Mouse (Mus musculus) hindbrain, embryonic 11.5 days (tissue): Measurements from ENCODE around the gene Pcgf1. TPM values are rescaled to one million over a fixed set of nuclear protein-coding genes. Genes with fewer than 3 reads are reported as not detected.

ENCODE experiments used
- ATAC-seq: fragments of 200-750 bp; cut with Nextera tagmentation; 2 replicates; pipeline ENCODE4 v1.8.0; 2017; ENCODE audit warnings: mild to moderate bottlenecking, moderate TSS enrichment, moderate library complexity; ENCODE audit not compliant: low FRiP score
- DNase-seq: peaks from one replicate; pipeline ENCODE4 v3.0.0-alpha.2; 2015; ENCODE audit warnings: low spot score
- H3K27ac ChIP-seq: fragments of 300-500 bp; sonication (generic); 2 replicates; pipeline ENCODE4 v1.5.1; 2014; ENCODE audit warnings: mild to moderate bottlenecking, low read depth, low read length
- H3K27me3 ChIP-seq: fragments of 300-500 bp; sonication (generic); 2 replicates; pipeline ENCODE4 v1.6.1; 2014; ENCODE audit warnings: mild to moderate bottlenecking, low read length, moderate library complexity, mixed read lengths; ENCODE audit not compliant: control insufficient read depth, insufficient read depth
- H3K36me3 ChIP-seq: fragments of 300-500 bp; sonication (generic); 2 replicates; pipeline ENCODE4 v1.6.1; 2014; ENCODE audit warnings: mild to moderate bottlenecking, low read length, moderate library complexity, mixed read lengths; ENCODE audit not compliant: control insufficient read depth, insufficient read depth
- H3K4me1 ChIP-seq: fragments of 300-500 bp; sonication (generic); replicated peaks from 2 replicates; pipeline ENCODE4 v1.6.1; 2014; ENCODE audit warnings: low read length, mixed read lengths; ENCODE audit not compliant: control insufficient read depth, insufficient read depth
- H3K4me2 ChIP-seq: fragments of 300-500 bp; sonication (generic); replicated peaks from 2 replicates; pipeline ENCODE4 v1.6.1; 2014; ENCODE audit warnings: mild to moderate bottlenecking, low read depth, low read length
- H3K4me3 ChIP-seq: fragments of 300-500 bp; sonication (generic); 2 replicates; pipeline ENCODE4 v1.5.1; 2014; ENCODE audit warnings: low read depth, low read length
- H3K9ac ChIP-seq: fragments of 300-500 bp; sonication (generic); 2 replicates; pipeline ENCODE4 v1.6.1; 2014; ENCODE audit warnings: low read depth, low read length
- H3K9me3 ChIP-seq: fragments of 300-500 bp; sonication (generic); 2 replicates; pipeline ENCODE4 v1.6.1; 2016; ENCODE audit warnings: low read length; ENCODE audit not compliant: control insufficient read depth
- WGBS: fragments of 180-500 bp; shearing (Covaris S2); extraction: QIAGEN DNeasy Blood & Tissue Kit; methylation state at CpG from one replicate; pipeline ENCODE4 v1.1.7; 2014; 5-methylcytosine and 5-hydroxymethylcytosine counted together
- polyA plus RNA-seq: library from polyadenylated mRNA; unstranded; fragments of >200 nt; fragmentation: Nextera tagmentation; extraction: Ambion mirVana; gene quantifications from 2 replicates; pipeline ENCODE4 v1.2.1, GENCODE M21; 2014

The Pcgf1 gene
- polyA plus RNA-seq, 1 experiment from 2014 or later = 38.1 TPM

DNA sequence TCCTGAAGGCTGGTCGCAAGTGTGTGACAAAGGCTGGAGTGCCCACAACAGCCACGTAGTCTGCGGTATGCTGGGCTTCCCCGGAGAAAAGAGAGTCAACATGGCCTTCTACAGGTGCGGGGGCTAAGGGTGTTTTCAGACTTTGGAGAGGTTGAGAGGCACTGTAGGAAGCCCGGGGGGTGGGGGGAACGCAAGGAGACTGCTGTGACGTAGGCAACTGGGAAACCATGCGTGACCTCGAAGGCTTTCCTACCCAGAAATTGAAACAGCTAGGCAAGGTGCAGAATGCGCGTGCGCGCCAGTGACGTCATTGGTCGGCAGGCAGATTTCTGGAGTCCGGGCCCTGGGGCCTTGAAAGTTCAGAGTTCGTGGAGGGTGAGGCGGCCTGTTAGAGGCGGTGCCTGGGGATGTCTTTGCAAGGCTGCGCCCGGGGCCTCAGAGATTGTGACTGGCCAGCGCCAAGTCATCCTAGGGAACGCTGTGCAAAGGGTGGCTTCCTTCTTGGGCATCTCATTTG lies 39.1 kb upstream of the Pcgf1 start:
- Histone ChIP-seq H3K4me2 (peak overlapping the region; percentile 53), H3K27ac (no peak overlapping the region), H3K4me1 (peaks cover 6% of the 10 kb centered on the region), H3K9ac (peak overlapping the region; percentile 40), H3K9me3 (no peaks in the 10 kb centered on the region), H3K4me3 (peak overlapping the region; percentile 7; the same call in 1 of the 2 replicates), H3K36me3 (no peaks in the 10 kb centered on the region), H3K27me3 (0 out of 2 replicates have a peak, but pooled peaks cover 5% of the 10 kb centered on the region)
- ATAC-seq (peak; percentile 62), DNase-seq (peak; percentile 92)
- 9% methylated on average over 24 of the region's 24 CpGs for WGBS

DNA sequence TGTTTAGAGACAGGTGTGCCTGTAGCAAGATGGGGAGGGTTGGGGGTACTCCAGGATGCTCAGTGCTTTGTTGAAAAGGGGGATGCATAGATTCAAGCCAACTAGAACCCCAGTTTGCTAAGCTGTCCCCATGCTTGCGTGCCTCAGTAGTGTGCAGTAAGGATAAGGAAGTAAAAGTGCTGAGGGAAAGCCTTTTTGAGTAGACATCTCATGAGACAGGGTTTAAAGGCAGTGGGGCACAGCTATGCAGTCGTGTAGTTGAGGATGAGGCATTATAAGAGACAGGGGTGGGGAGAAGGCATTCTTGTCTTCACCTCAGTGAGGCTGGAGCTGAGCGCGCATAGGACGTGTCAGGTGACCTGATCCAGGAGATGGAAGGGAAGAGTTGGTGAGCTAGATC lies 37.1 kb upstream of the Pcgf1 start:
- no peak overlapping the region for H3K27ac ChIP-seq
- H3K4me2 ChIP-seq = no peak overlapping the region
- WGBS = 78% methylated on average over 5 of the region's 5 CpGs
- no peak overlapping the region for H3K9ac ChIP-seq
- no peak overlapping the region for H3K4me3 ChIP-seq
- no peak for ATAC-seq
- no peaks in the 10 kb centered on the region for H3K9me3 ChIP-seq
- no peaks in the 10 kb centered on the region for H3K36me3 ChIP-seq
- H3K27me3 ChIP-seq = no peaks in the 10 kb centered on the region
- H3K4me1 ChIP-seq = peaks cover 5% of the 10 kb centered on the region
- DNase-seq = no peak

- ATAC-seq (no peak), DNase-seq (no peak)
- Histone ChIP-seq H3K4me2 (no peak overlapping the region), H3K4me3 (no peak overlapping the region), H3K4me1 (peaks cover 3% of the 10 kb centered on the region; the same call in 1 of the 2 replicates), H3K36me3 (no peaks in the 10 kb centered on the region), H3K27ac (no peak overlapping the region), H3K9me3 (no peaks in the 10 kb centered on the region), H3K27me3 (no peaks in the 10 kb centered on the region), H3K9ac (no peak overlapping the region)
- 67% methylated on average over 6 of the region's 6 CpGs for WGBS
Measured at GRCm38 (mm10) chr6:83043561-83043960, 34.1 kb upstream of the Pcgf1 start.

DNA sequence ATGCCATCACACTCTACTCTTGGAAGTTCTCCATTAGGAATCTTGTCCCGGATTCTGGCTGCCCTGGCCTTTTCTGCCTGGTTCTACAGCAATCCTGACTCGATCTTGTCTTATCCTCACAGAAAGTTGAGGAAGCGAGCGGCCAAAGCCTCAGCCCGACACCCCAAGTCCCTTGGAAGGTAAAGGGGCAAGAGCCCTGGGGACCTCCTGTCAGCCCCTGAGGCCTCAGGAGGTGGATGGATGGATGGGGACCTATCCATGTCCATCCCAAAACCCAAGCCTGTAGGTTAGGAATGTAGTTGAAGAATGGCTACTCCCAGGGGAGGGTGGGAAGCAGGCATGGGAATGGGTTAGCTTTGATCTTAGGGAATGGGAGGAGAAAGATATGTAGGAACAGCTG lies 33.7 kb upstream of the Pcgf1 start:
- H3K4me3 ChIP-seq = no peak overlapping the region
- H3K27ac ChIP-seq = no peak overlapping the region
- no peaks in the 10 kb centered on the region for H3K36me3 ChIP-seq
- H3K27me3 ChIP-seq = no peaks in the 10 kb centered on the region
- WGBS = 91% methylated on average over 5 of the region's 5 CpGs
- no peaks in the 10 kb centered on the region for H3K9me3 ChIP-seq
- DNase-seq (no peak), ATAC-seq (no peak)
- no peaks in the 10 kb centered on the region for H3K4me1 ChIP-seq
- H3K4me2 ChIP-seq = no peak overlapping the region
- H3K9ac ChIP-seq = no peak overlapping the region

DNA sequence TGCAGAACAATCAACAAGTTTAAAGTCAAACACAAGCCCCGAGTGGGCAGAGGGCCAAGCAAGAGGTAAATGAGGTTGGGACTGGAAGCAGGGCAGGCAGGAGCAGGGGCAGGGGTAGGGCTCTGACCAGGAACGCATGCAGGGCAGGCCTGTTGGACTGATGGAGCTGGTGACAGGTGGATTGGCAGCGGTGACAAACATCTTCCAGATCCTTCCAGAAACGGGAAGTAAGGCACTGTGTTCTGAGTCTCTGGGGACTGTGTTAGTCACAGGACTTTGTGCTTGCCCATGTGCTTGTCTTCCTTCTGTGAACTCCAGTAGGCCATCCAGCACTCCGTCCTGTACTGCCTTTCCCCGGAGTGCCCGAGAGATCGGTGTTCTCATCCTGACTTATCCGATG lies 32.9 kb upstream of the Pcgf1 start:
- no peaks in the 10 kb centered on the region for H3K4me1 ChIP-seq
- no peak overlapping the region for H3K27ac ChIP-seq
- WGBS = 63% methylated on average over 9 of the region's 9 CpGs
- no peak for ATAC-seq
- no peak overlapping the region for H3K4me2 ChIP-seq
- no peak for DNase-seq
- H3K9ac ChIP-seq = no peak overlapping the region
- no peaks in the 10 kb centered on the region for H3K9me3 ChIP-seq
- no peaks in the 10 kb centered on the region for H3K27me3 ChIP-seq
- H3K4me3 ChIP-seq = no peak overlapping the region
- no peaks in the 10 kb centered on the region for H3K36me3 ChIP-seq

GRCm38 (mm10) chr6:83049367-83049766 lies 28.3 kb upstream of the Pcgf1 start:
- Histone ChIP-seq H3K27me3 (no peaks in the 10 kb centered on the region), H3K4me1 (peaks cover 6% of the 10 kb centered on the region; the same call in 1 of the 2 replicates), H3K36me3 (no peaks in the 10 kb centered on the region), H3K9me3 (no peaks in the 10 kb centered on the region), H3K27ac (no peak overlapping the region), H3K4me3 (no peak overlapping the region), H3K9ac (no peak overlapping the region), H3K4me2 (no peak overlapping the region)
- ATAC-seq (no peak), DNase-seq (no peak)
- WGBS = 69% methylated on average over 10 of the region's 10 CpGs

GRCm38 (mm10) chr6:83053136-83053960 lies 24.3 kb upstream of the Pcgf1 start:
- H3K4me3 ChIP-seq = peak overlapping the region; percentile 100

GRCm38 (mm10) chr6:83054074-83054851 lies 23.4 kb upstream of the Pcgf1 start, which contains the start of gene Aup1:
Gene Aup1, plus strand, starts transcription at chr6:83054521.
- WGBS = under 1% methylated on average over 63 of the region's 64 CpGs
- no peaks in the 10 kb centered on the region for H3K27me3 ChIP-seq

More at GRCm38 (mm10) chr6:83053136-83053960, 24.3 kb upstream of the Pcgf1 start:
- peak overlapping the region; percentile 91 for H3K9ac ChIP-seq
- H3K4me2 ChIP-seq = peak overlapping the region; percentile 87
- no peaks in the 10 kb centered on the region for H3K27me3 ChIP-seq
- peak overlapping the region; percentile 88 for H3K27ac ChIP-seq
- WGBS = 2% methylated on average over 26 of the region's 26 CpGs
- no peaks in the 10 kb centered on the region for H3K9me3 ChIP-seq
- H3K36me3 ChIP-seq = no peaks in the 10 kb centered on the region
- peaks cover 14% of the 10 kb centered on the region; the same call in 1 of the 2 replicates for H3K4me1 ChIP-seq
- ATAC-seq (peak; percentile 14; the same call in 1 of the 2 replicates), DNase-seq (peak; percentile 59)

More at GRCm38 (mm10) chr6:83054074-83054851, 23.4 kb upstream of the Pcgf1 start, which contains the start of gene Aup1:
- DNase-seq (peak; percentile 99), ATAC-seq (peak; percentile 96)
- H3K9me3 ChIP-seq = no peaks in the 10 kb centered on the region
- peak within 1 kb of the TSS; percentile 100 for H3K4me3 ChIP-seq
- peak within 1 kb of the TSS; percentile 88 for H3K27ac ChIP-seq
- peak within 1 kb of the TSS; percentile 87 for H3K4me2 ChIP-seq
- H3K36me3 ChIP-seq = no peaks in the 10 kb centered on the region
- peak within 1 kb of the TSS; percentile 91 for H3K9ac ChIP-seq
- peaks cover 14% of the 10 kb centered on the region; the same call in 1 of the 2 replicates for H3K4me1 ChIP-seq
